Mouse (Mus musculus): ENCODE data around the gene Slc39a11. TPM values are rescaled to one million over a fixed set of nuclear protein-coding genes. Genes with fewer than 3 reads are reported as not detected.
A peak's percentile ranks its signal among the peaks of the same experiment; 100 is the strongest.

Slc39a11 gene
- polyA plus RNA-seq, 1 experiment from 2014 or later = 12.5 TPM

GRCm38 (mm10) chr11:113253169-113253568, 396.7 kb downstream of the Slc39a11 start:
- 88% methylated on average over 4 of the region's 4 CpGs for WGBS
- no peaks in the 10 kb centered on the region for H3K36me3 ChIP-seq (replicated peaks; ENCODE audit: control insufficient read depth, insufficient read depth, low read depth, low read length)
- ATAC-seq (replicated peaks; ENCODE audit: insufficient number of reproducible peaks, low FRiP score, low TSS enrichment, low read depth) = no peak
- H3K4me3 ChIP-seq (ENCODE audit: low read depth, low read length) = no peak overlapping the region
- no peaks in the 10 kb centered on the region for H3K27me3 ChIP-seq (ENCODE audit: control insufficient read depth, insufficient read depth, low read length)
- H3K4me1 ChIP-seq (ENCODE audit: control insufficient read depth, insufficient read depth, low read length) = peaks cover 6% of the 10 kb centered on the region
- H3K9me3 ChIP-seq (replicated peaks; ENCODE audit: control insufficient read depth, low read length) = no peaks in the 10 kb centered on the region
- no peak overlapping the region for H3K4me2 ChIP-seq (ENCODE audit: low read depth, low read length)
- no peak overlapping the region for H3K9ac ChIP-seq (replicated peaks; ENCODE audit: low read length)
- no peak for DNase-seq (ENCODE audit: low spot score)
- no peak overlapping the region for H3K27ac ChIP-seq (replicated peaks; ENCODE audit: low read depth, low read length)

GRCm38 (mm10) chr11:113251172-113251571, 398.7 kb downstream of the Slc39a11 start:
- no peak overlapping the region for H3K27ac ChIP-seq (replicated peaks; ENCODE audit: low read depth, low read length)
- no peak for ATAC-seq (replicated peaks; ENCODE audit: insufficient number of reproducible peaks, low FRiP score, low TSS enrichment, low read depth)
- no peak overlapping the region for H3K4me3 ChIP-seq (ENCODE audit: low read depth, low read length)
- no peaks in the 10 kb centered on the region for H3K9me3 ChIP-seq (replicated peaks; ENCODE audit: control insufficient read depth, low read length)
- no peak overlapping the region for H3K4me2 ChIP-seq (ENCODE audit: low read depth, low read length)
- H3K27me3 ChIP-seq (ENCODE audit: control insufficient read depth, insufficient read depth, low read length) = no peaks in the 10 kb centered on the region
- H3K36me3 ChIP-seq (replicated peaks; ENCODE audit: control insufficient read depth, insufficient read depth, low read depth, low read length) = no peaks in the 10 kb centered on the region
- DNase-seq (ENCODE audit: low spot score) = no peak
- WGBS = 88% methylated on average over 7 of the region's 7 CpGs
- H3K4me1 ChIP-seq (ENCODE audit: control insufficient read depth, insufficient read depth, low read length) = peaks cover 6% of the 10 kb centered on the region
- no peak overlapping the region for H3K9ac ChIP-seq (replicated peaks; ENCODE audit: low read length)

GRCm38 (mm10) chr11:113246475-113246874, 403.4 kb downstream of the Slc39a11 start:
- Histone ChIP-seq H3K36me3 (replicated peaks; ENCODE audit: control insufficient read depth, insufficient read depth, low read depth, low read length) (no peaks in the 10 kb centered on the region), H3K4me1 (ENCODE audit: control insufficient read depth, insufficient read depth, low read length) (no peaks in the 10 kb centered on the region), H3K4me2 (ENCODE audit: low read depth, low read length) (no peak overlapping the region), H3K27me3 (ENCODE audit: control insufficient read depth, insufficient read depth, low read length) (no peaks in the 10 kb centered on the region), H3K27ac (replicated peaks; ENCODE audit: low read depth, low read length) (no peak overlapping the region), H3K9ac (replicated peaks; ENCODE audit: low read length) (no peak overlapping the region), H3K9me3 (replicated peaks; ENCODE audit: control insufficient read depth, low read length) (no peaks in the 10 kb centered on the region), H3K4me3 (ENCODE audit: low read depth, low read length) (no peak overlapping the region)
- no peak for DNase-seq (ENCODE audit: low spot score)
- 56% methylated on average over 9 of the region's 9 CpGs for WGBS
- ATAC-seq (replicated peaks; ENCODE audit: insufficient number of reproducible peaks, low FRiP score, low TSS enrichment, low read depth) = no peak

- Histone ChIP-seq H3K4me2 (ENCODE audit: low read depth, low read length) (no peak overlapping the region), H3K27me3 (ENCODE audit: control insufficient read depth, insufficient read depth, low read length) (no peaks in the 10 kb centered on the region), H3K4me3 (ENCODE audit: low read depth, low read length) (no peak overlapping the region), H3K27ac (replicated peaks; ENCODE audit: low read depth, low read length) (no peak overlapping the region), H3K9me3 (replicated peaks; ENCODE audit: control insufficient read depth, low read length) (no peaks in the 10 kb centered on the region), H3K4me1 (ENCODE audit: control insufficient read depth, insufficient read depth, low read length) (no peaks in the 10 kb centered on the region), H3K36me3 (replicated peaks; ENCODE audit: control insufficient read depth, insufficient read depth, low read depth, low read length) (no peaks in the 10 kb centered on the region), H3K9ac (replicated peaks; ENCODE audit: low read length) (no peak overlapping the region)
- ATAC-seq (replicated peaks; ENCODE audit: insufficient number of reproducible peaks, low FRiP score, low TSS enrichment, low read depth) = no peak
- 86% methylated on average over 10 of the region's 10 CpGs for WGBS
- no peak for DNase-seq (ENCODE audit: low spot score)
Observed at GRCm38 (mm10) chr11:113245666-113246065, 404.2 kb downstream of the Slc39a11 start.

GRCm38 (mm10) chr11:113234432-113234831, 415.4 kb downstream of the Slc39a11 start:
- ATAC-seq (replicated peaks; ENCODE audit: insufficient number of reproducible peaks, low FRiP score, low TSS enrichment, low read depth) = no peak
- H3K27me3 ChIP-seq (ENCODE audit: control insufficient read depth, insufficient read depth, low read length) = no peaks in the 10 kb centered on the region
- 88% methylated on average over 2 of the region's 2 CpGs for WGBS
- no peak for DNase-seq (ENCODE audit: low spot score)
- no peak overlapping the region for H3K27ac ChIP-seq (replicated peaks; ENCODE audit: low read depth, low read length)
- no peaks in the 10 kb centered on the region for H3K9me3 ChIP-seq (replicated peaks; ENCODE audit: control insufficient read depth, low read length)
- H3K4me2 ChIP-seq (ENCODE audit: low read depth, low read length) = no peak overlapping the region
- H3K36me3 ChIP-seq (replicated peaks; ENCODE audit: control insufficient read depth, insufficient read depth, low read depth, low read length) = no peaks in the 10 kb centered on the region
- H3K4me3 ChIP-seq (ENCODE audit: low read depth, low read length) = no peak overlapping the region
- H3K9ac ChIP-seq (replicated peaks; ENCODE audit: low read length) = no peak overlapping the region
- no peaks in the 10 kb centered on the region for H3K4me1 ChIP-seq (ENCODE audit: control insufficient read depth, insufficient read depth, low read length)

- H3K27ac ChIP-seq (replicated peaks; ENCODE audit: low read depth, low read length) = no peak overlapping the region
- DNase-seq (ENCODE audit: low spot score) (peak; percentile 43), ATAC-seq (replicated peaks; ENCODE audit: insufficient number of reproducible peaks, low FRiP score, low TSS enrichment, low read depth) (0 out of 2 replicates have a peak, but pooled peaks have one; percentile 34)
- 10% methylated on average over 6 of the region's 6 CpGs for WGBS
- H3K9me3 ChIP-seq (replicated peaks; ENCODE audit: control insufficient read depth, low read length) = no peaks in the 10 kb centered on the region
- H3K27me3 ChIP-seq (ENCODE audit: control insufficient read depth, insufficient read depth, low read length) = no peaks in the 10 kb centered on the region
- no peak overlapping the region for H3K4me3 ChIP-seq (ENCODE audit: low read depth, low read length)
- H3K4me1 ChIP-seq (ENCODE audit: control insufficient read depth, insufficient read depth, low read length) = no peaks in the 10 kb centered on the region
- H3K9ac ChIP-seq (replicated peaks; ENCODE audit: low read length) = no peak overlapping the region
- no peaks in the 10 kb centered on the region for H3K36me3 ChIP-seq (replicated peaks; ENCODE audit: control insufficient read depth, insufficient read depth, low read depth, low read length)
- no peak overlapping the region for H3K4me2 ChIP-seq (ENCODE audit: low read depth, low read length)
Observed at GRCm38 (mm10) chr11:113232049-113232448, 417.8 kb downstream of the Slc39a11 start.

- DNase-seq (ENCODE audit: low spot score) (peak; percentile 35), ATAC-seq (replicated peaks; ENCODE audit: insufficient number of reproducible peaks, low FRiP score, low TSS enrichment, low read depth) (no peak)
- no peak overlapping the region for H3K9ac ChIP-seq (replicated peaks; ENCODE audit: low read length)
- no peak overlapping the region for H3K4me3 ChIP-seq (ENCODE audit: low read depth, low read length)
- no peak overlapping the region for H3K27ac ChIP-seq (replicated peaks; ENCODE audit: low read depth, low read length)
- H3K4me2 ChIP-seq (ENCODE audit: low read depth, low read length) = no peak overlapping the region
- H3K27me3 ChIP-seq (ENCODE audit: control insufficient read depth, insufficient read depth, low read length) = no peaks in the 10 kb centered on the region
- H3K9me3 ChIP-seq (replicated peaks; ENCODE audit: control insufficient read depth, low read length) = no peaks in the 10 kb centered on the region
- no peaks in the 10 kb centered on the region for H3K36me3 ChIP-seq (replicated peaks; ENCODE audit: control insufficient read depth, insufficient read depth, low read depth, low read length)
- 63% methylated on average over 6 of the region's 6 CpGs for WGBS
- H3K4me1 ChIP-seq (ENCODE audit: control insufficient read depth, insufficient read depth, low read length) = no peaks in the 10 kb centered on the region
Observed at GRCm38 (mm10) chr11:113230410-113231132, 419.3 kb downstream of the Slc39a11 start.

GRCm38 (mm10) chr11:113225748-113226147, 424.1 kb downstream of the Slc39a11 start:
- WGBS = 52% methylated on average over 3 of the region's 3 CpGs
- Histone ChIP-seq H3K36me3 (replicated peaks; ENCODE audit: control insufficient read depth, insufficient read depth, low read depth, low read length) (no peaks in the 10 kb centered on the region), H3K9me3 (replicated peaks; ENCODE audit: control insufficient read depth, low read length) (no peaks in the 10 kb centered on the region), H3K4me3 (ENCODE audit: low read depth, low read length) (no peak overlapping the region), H3K27ac (replicated peaks; ENCODE audit: low read depth, low read length) (no peak overlapping the region), H3K4me1 (ENCODE audit: control insufficient read depth, insufficient read depth, low read length) (no peaks in the 10 kb centered on the region), H3K27me3 (ENCODE audit: control insufficient read depth, insufficient read depth, low read length) (no peaks in the 10 kb centered on the region), H3K4me2 (ENCODE audit: low read depth, low read length) (no peak overlapping the region), H3K9ac (replicated peaks; ENCODE audit: low read length) (no peak overlapping the region)
- ATAC-seq (replicated peaks; ENCODE audit: insufficient number of reproducible peaks, low FRiP score, low TSS enrichment, low read depth) (no peak), DNase-seq (ENCODE audit: low spot score) (no peak)

Measured in embryonic facial prominence, embryonic 11.5 days (tissue).